Mouse (Mus musculus) cerebellum, postnatal 10 days (tissue): ENCODE data around the gene Hoxb8.

Source experiments
- DNase-seq, 2 experiments: peaks; one replicate each; pipeline ENCODE4 v3.0.0; 2021; ENCODE audit warnings: mixed read lengths in 2 of 2

Gene Hoxb8

GRCm38 (mm10) chr11:96317608-96318367 lies 36.1 kb downstream of the Hoxb8 start, which contains the start of gene Hoxb4:
Gene Hoxb4, plus strand, starts transcription at chr11:96318267.
- DNase-seq: peak in 1 of 2 experiments; percentile 42

- DNase-seq: peak in 1 of 2 experiments; percentile 36
Observed at GRCm38 (mm10) chr11:96318368-96319070, 36.8 kb downstream of the Hoxb8 start.

GRCm38 (mm10) chr11:96319071-96319902 lies 37.6 kb downstream of the Hoxb8 start:
- no peak for DNase-seq

- no peak for DNase-seq
Observed at GRCm38 (mm10) chr11:96319910-96320309, 38.2 kb downstream of the Hoxb8 start.

GRCm38 (mm10) chr11:96320688-96321087 lies 39.0 kb downstream of the Hoxb8 start:
- no peak for DNase-seq

GRCm38 (mm10) chr11:96321846-96322245 lies 40.1 kb downstream of the Hoxb8 start:
- DNase-seq: no peak

GRCm38 (mm10) chr11:96322738-96323137 lies 41.0 kb downstream of the Hoxb8 start:
- no peak for DNase-seq

- no peak for DNase-seq
Observed at GRCm38 (mm10) chr11:96323154-96323553, 41.4 kb downstream of the Hoxb8 start, which contains the start of gene Hoxb3. Gene Hoxb3, plus strand, starts transcription at chr11:96323326.

- DNase-seq: no peak
Observed at GRCm38 (mm10) chr11:96324125-96324524, 42.4 kb downstream of the Hoxb8 start.

- no peak for DNase-seq
Observed at GRCm38 (mm10) chr11:96324965-96325364, 43.3 kb downstream of the Hoxb8 start.

- no peak for DNase-seq
Observed at GRCm38 (mm10) chr11:96325747-96326212, 44.1 kb downstream of the Hoxb8 start.

- DNase-seq: no peak
Observed at GRCm38 (mm10) chr11:96326705-96327104, 45.0 kb downstream of the Hoxb8 start.

GRCm38 (mm10) chr11:96327122-96327521 lies 45.4 kb downstream of the Hoxb8 start:
- DNase-seq: no peak

- DNase-seq: no peak
Observed at GRCm38 (mm10) chr11:96327750-96328149, 46.0 kb downstream of the Hoxb8 start.

- no peak for DNase-seq
Observed at GRCm38 (mm10) chr11:96328605-96329004, 46.9 kb downstream of the Hoxb8 start.

GRCm38 (mm10) chr11:96332105-96332504 lies 50.4 kb downstream of the Hoxb8 start:
- DNase-seq: no peak

- DNase-seq: no peak
Observed at GRCm38 (mm10) chr11:96332618-96333032, 50.9 kb downstream of the Hoxb8 start.

- DNase-seq: no peak
Observed at GRCm38 (mm10) chr11:96333241-96334001, 51.7 kb downstream of the Hoxb8 start.

GRCm38 (mm10) chr11:96334002-96334364 lies 52.3 kb downstream of the Hoxb8 start:
- no peak for DNase-seq
